8 mouse cellular contexts compared by ENCODE assay signal in the genomic region with DNA sequence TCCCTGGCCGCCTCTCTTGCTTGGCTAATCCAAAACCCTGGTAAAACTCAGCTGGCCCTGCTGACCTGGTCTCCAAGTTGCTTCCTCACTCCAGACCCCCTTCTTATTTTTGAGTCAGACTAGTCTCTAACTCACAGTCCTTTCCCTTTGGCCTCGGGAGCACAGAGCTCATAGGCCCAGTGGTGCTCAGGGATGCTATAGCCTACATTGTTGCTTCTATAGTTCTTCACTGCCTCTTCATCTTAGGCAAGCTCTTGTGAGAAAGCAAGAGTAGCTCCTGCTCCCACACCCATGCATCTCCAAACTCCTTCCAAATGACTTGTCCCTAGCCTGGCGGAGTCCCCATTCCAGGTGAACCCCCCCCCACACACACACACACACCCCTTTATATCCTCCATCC. TPM values are rescaled to one million over a fixed set of nuclear protein-coding genes. Genes with fewer than 3 reads are reported as not detected.
DNase-seq lines count a peak whose midpoint lies in the region; ATAC-seq and TF ChIP-seq lines count a peak whose summit lies in the region.

No protein-coding gene starts in this region.

- peak overlapping the region; percentile 62; the same call in 1 of the 2 replicates for H3K9ac ChIP-seq in lung, postnatal 0 days (replicated peaks; ENCODE audit: low read depth)
- peak overlapping the region; percentile 85; the same call in 1 of the 2 replicates for H3K9ac ChIP-seq in intestine, postnatal 0 days (ENCODE audit: low read depth, low read length)

- no peak overlapping the region for H3K4me3 ChIP-seq in lung, postnatal 0 days (ENCODE audit: low read depth, low read length)
- H3K4me3 ChIP-seq in intestine, postnatal 0 days (ENCODE audit: low read depth, low read length) = peak overlapping the region; percentile 78

- H3K9me3 ChIP-seq in lung, postnatal 0 days (ENCODE audit: low read length) = no peaks in the 10 kb centered on the region
- no peaks in the 10 kb centered on the region for H3K9me3 ChIP-seq in intestine, postnatal 0 days (ENCODE audit: control insufficient read depth)

- ATAC-seq in lung, postnatal 0 days = no peak
- ATAC-seq in intestine, postnatal 0 days = no peak

- peaks cover 7% of the 10 kb centered on the region; the same call in 1 of the 2 replicates for H3K36me3 ChIP-seq in lung, postnatal 0 days (ENCODE audit: insufficient read depth, low read length)
- peaks cover 31% of the 10 kb centered on the region for H3K36me3 ChIP-seq in intestine, postnatal 0 days (ENCODE audit: control insufficient read depth, insufficient read depth)

- WGBS in lung, postnatal 0 days = 53% methylated on average over 3 of the region's 3 CpGs
- WGBS in intestine, postnatal 0 days = 55% methylated on average over 3 of the region's 3 CpGs

- no peak overlapping the region for H3K27ac ChIP-seq in lung, postnatal 0 days (ENCODE audit: low read length)
- H3K27ac ChIP-seq in intestine, postnatal 0 days (ENCODE audit: low read depth, low read length) = no peak overlapping the region

- TF ChIP-seq EP300 in lung, postnatal 0 days (IDR thresholded peaks at IDR 0.05) = no peak

- H3K27me3 ChIP-seq in lung, postnatal 0 days (replicated peaks; ENCODE audit: insufficient read depth, low read length) = no peaks in the 10 kb centered on the region
- H3K27me3 ChIP-seq in intestine, postnatal 0 days (replicated peaks; ENCODE audit: control insufficient read depth, insufficient read depth, low read length) = no peaks in the 10 kb centered on the region

- peaks cover 6% of the 10 kb centered on the region; the same call in 1 of the 2 replicates for H3K4me1 ChIP-seq in lung, postnatal 0 days (ENCODE audit: insufficient read depth, low read depth, low read length)
- no peaks in the 10 kb centered on the region; the same call in 1 of the 2 replicates for H3K4me1 ChIP-seq in intestine, postnatal 0 days (replicated peaks; ENCODE audit: control insufficient read depth, insufficient read depth, low read length)

- H3K4me2 ChIP-seq in lung, postnatal 0 days (replicated peaks; ENCODE audit: low read depth, low read length) = peak overlapping the region; percentile 81
- peak overlapping the region; percentile 78 for H3K4me2 ChIP-seq in intestine, postnatal 0 days (replicated peaks; ENCODE audit: low read depth)

- TF ChIP-seq CTCF in lung, postnatal 0 days (IDR thresholded peaks at IDR 0.05) = no peak
- no peak for TF ChIP-seq CTCF in intestine, postnatal 0 days (IDR thresholded peaks at IDR 0.05; ENCODE audit: low read depth)

- peak; percentile 9 for DNase-seq in adrenal gland, adult 8-10 months
- no peak for DNase-seq in adrenal gland, postnatal 25 days
- no peak for DNase-seq in lung, postnatal 0 days (ENCODE audit: low spot score)
- no peak for DNase-seq in lung, postnatal 25 days (ENCODE audit: low spot score)
- peak; percentile 13 for DNase-seq in neural tube, embryonic 10.5 days (ENCODE audit: extremely low spot score, low spot score)
- no peak for DNase-seq in B cell, adult 2 months
- no peak for DNase-seq in embryo, embryonic 10 days (ENCODE audit: low spot score)

RNA-seq across cellular contexts. Expression of a gene that starts 1.2 kb away (rescaled TPM):
- 100 to 1,000 TPM; 160 to 240 (median 171) TPM for total RNA-seq in adrenal gland, adult 8-10 months (2022)
- total RNA-seq in adrenal gland, postnatal 25 days (2021) = 223 and 229 TPM in 2 replicates
- polyA plus RNA-seq in lung, postnatal 0 days (2015; fragmentation: Nextera tagmentation; extraction: Ambion mirVana) = 258 and 286 TPM in 2 replicates
- 579 and 585 TPM in 2 replicates for polyA plus RNA-seq in intestine, postnatal 0 days (2015; fragmentation: Nextera tagmentation; extraction: Ambion mirVana)

RNA-seq across cellular contexts. Expression of a gene that starts 32.1 kb away (rescaled TPM):
- not detected for total RNA-seq in adrenal gland, adult 8-10 months (2022)
- not detected in 2 replicates for total RNA-seq in adrenal gland, postnatal 25 days (2021)
- not detected in 2 replicates for polyA plus RNA-seq in lung, postnatal 0 days (2015; fragmentation: Nextera tagmentation; extraction: Ambion mirVana)
- polyA plus RNA-seq in intestine, postnatal 0 days (2015; fragmentation: Nextera tagmentation; extraction: Ambion mirVana) = not detected in 2 replicates

RNA-seq across cellular contexts. Expression of a gene that starts 40.1 kb away (rescaled TPM):
- total RNA-seq in adrenal gland, adult 8-10 months (2022) = 100 to 1,000 TPM; 432 to 499 (median 449) TPM
- 582 and 661 TPM in 2 replicates for total RNA-seq in adrenal gland, postnatal 25 days (2021)
- polyA plus RNA-seq in lung, postnatal 0 days (2015; fragmentation: Nextera tagmentation; extraction: Ambion mirVana) = 273 and 293 TPM in 2 replicates
- 317 and 320 TPM in 2 replicates for polyA plus RNA-seq in intestine, postnatal 0 days (2015; fragmentation: Nextera tagmentation; extraction: Ambion mirVana)

RNA-seq across cellular contexts. Expression of a gene that starts 40.3 kb away (rescaled TPM):
- total RNA-seq in adrenal gland, adult 8-10 months (2022) = 10 to 100 TPM; 25.6 to 40.4 (median 25.8) TPM
- 27.7 and 28.0 TPM in 2 replicates for total RNA-seq in adrenal gland, postnatal 25 days (2021)
- polyA plus RNA-seq in lung, postnatal 0 days (2015; fragmentation: Nextera tagmentation; extraction: Ambion mirVana) = 34.3 and 43.6 TPM in 2 replicates
- polyA plus RNA-seq in intestine, postnatal 0 days (2015; fragmentation: Nextera tagmentation; extraction: Ambion mirVana) = 26.1 and 28.8 TPM in 2 replicates

Comparison
In these comparisons a context has a peak if more than half of its experiments do, and no peak if none do; other contexts are left out.
1. DNase-seq: peak in adrenal gland, adult 8-10 months (single experiment) and neural tube, embryonic 10.5 days (single experiment); none in adrenal gland, postnatal 25 days (single experiment), lung, postnatal 0 days (single experiment), lung, postnatal 25 days (single experiment), B cell, adult 2 months (0 of 2) and embryo, embryonic 10 days (single experiment).